Mouse (Mus musculus) testis, adult 2 months (tissue): ENCODE data around the gene Dusp15.

Experiments used
- CTCF ChIP-seq: fragments of 200-500 bp; IDR thresholded peaks from 2 replicates; pipeline ENCODE4 v1.5.1; 2012; ENCODE audit warnings: low read depth, mild to moderate bottlenecking, inconsistent platforms, low read length, moderate library complexity; ENCODE audit not compliant: control insufficient read depth, insufficient read depth, insufficient replicate concordance
- POLR2A ChIP-seq: fragments of 200-500 bp; IDR thresholded peaks from 2 replicates; pipeline ENCODE4 v1.6.1; 2012; ENCODE audit warnings: low read depth, mild to moderate bottlenecking, inconsistent platforms, low read length, moderate library complexity; ENCODE audit not compliant: control insufficient read depth

DNA sequence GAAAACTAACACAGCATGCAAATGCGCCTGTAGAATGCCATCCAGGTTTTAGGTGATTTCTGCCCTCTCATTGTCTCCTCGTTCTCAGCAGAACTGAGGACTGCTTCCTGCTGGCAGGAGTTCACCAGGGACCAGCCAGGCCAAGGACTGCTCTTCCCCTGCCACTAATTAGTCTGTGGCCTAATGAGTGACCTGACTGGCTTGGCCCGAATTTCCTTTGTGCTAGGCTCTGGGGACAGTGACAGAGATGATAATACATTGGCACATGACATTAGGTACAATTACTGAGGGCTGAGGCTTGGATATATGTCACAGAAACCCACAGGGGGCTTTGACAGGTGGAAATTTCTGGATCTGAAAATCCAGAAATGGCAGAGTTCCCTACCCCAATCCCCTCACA is 25.5 kb upstream of the Dusp15 start:
- TF ChIP-seq CTCF (no peak), POLR2A (no peak)
